ENCODE assay signal across 8 mouse cellular contexts in genomic region chr4:57299701-57300468, GRCm38 (mm10). TPM values are rescaled to one million over a fixed set of nuclear protein-coding genes. Genes with fewer than 3 reads are reported as not detected.
DNase-seq lines count a peak whose midpoint lies in the region; ATAC-seq and TF ChIP-seq lines count a peak whose summit lies in the region.

No protein-coding gene starts in this region.

- no peaks in the 10 kb centered on the region for H3K36me3 ChIP-seq in embryonic facial prominence, embryonic 11.5 days (replicated peaks; ENCODE audit: control insufficient read depth, insufficient read depth, low read depth, low read length)
- H3K36me3 ChIP-seq in heart, adult 2 months (ENCODE audit: control insufficient read depth, insufficient read depth, low read length): no peaks in the 10 kb centered on the region
- no peaks in the 10 kb centered on the region for H3K36me3 ChIP-seq in limb, embryonic 15.5 days
- no peaks in the 10 kb centered on the region for H3K36me3 ChIP-seq in midbrain, embryonic 15.5 days (replicated peaks)
- no peaks in the 10 kb centered on the region for H3K36me3 ChIP-seq in stomach, embryonic 14.5 days (ENCODE audit: control insufficient read depth, insufficient read depth, low read length)

- peaks cover 5% of the 10 kb centered on the region; the same call in 1 of the 2 replicates for H3K4me1 ChIP-seq in embryonic facial prominence, embryonic 11.5 days (ENCODE audit: control insufficient read depth, insufficient read depth, low read length)
- peaks cover 11% of the 10 kb centered on the region for H3K4me1 ChIP-seq in heart, adult 2 months (ENCODE audit: control insufficient read depth, insufficient read depth, low read length)
- peaks cover 38% of the 10 kb centered on the region for H3K4me1 ChIP-seq in limb, embryonic 15.5 days
- peaks cover 18% of the 10 kb centered on the region for H3K4me1 ChIP-seq in midbrain, embryonic 15.5 days
- peaks cover 27% of the 10 kb centered on the region for H3K4me1 ChIP-seq in stomach, embryonic 14.5 days (ENCODE audit: control insufficient read depth, insufficient read depth, low read length)

- no peak for TF ChIP-seq POLR2A in heart, adult 2 months (IDR thresholded peaks at IDR 0.05; ENCODE audit: insufficient read depth, low read depth, low read length)

- DNase-seq in cerebellum, adult 11-12 months: no peak
- DNase-seq in embryonic facial prominence, embryonic 11.5 days (ENCODE audit: low spot score): peak; percentile 56
- DNase-seq in heart, adult 2 months: peak; percentile 83
- DNase-seq in kidney, adult 18-20 months: peak; percentile 71

- H3K9ac ChIP-seq in embryonic facial prominence, embryonic 11.5 days (replicated peaks; ENCODE audit: low read length): peak overlapping the region; percentile 74
- peak overlapping the region; percentile 78 for H3K9ac ChIP-seq in heart, adult 2 months (ENCODE audit: low read depth, low read length)
- peak overlapping the region; percentile 52 for H3K9ac ChIP-seq in limb, embryonic 15.5 days
- peak overlapping the region; percentile 64 for H3K9ac ChIP-seq in midbrain, embryonic 15.5 days
- peak overlapping the region; percentile 68 for H3K9ac ChIP-seq in stomach, embryonic 14.5 days (replicated peaks; ENCODE audit: low read depth, low read length)

- H3K9me3 ChIP-seq in embryonic facial prominence, embryonic 11.5 days (replicated peaks; ENCODE audit: control insufficient read depth, low read length): no peaks in the 10 kb centered on the region
- H3K9me3 ChIP-seq in limb, embryonic 15.5 days: no peaks in the 10 kb centered on the region
- no peaks in the 10 kb centered on the region for H3K9me3 ChIP-seq in midbrain, embryonic 15.5 days
- H3K9me3 ChIP-seq in stomach, embryonic 14.5 days (ENCODE audit: control insufficient read depth, low read depth, low read length): no peaks in the 10 kb centered on the region

- peaks cover 28% of the 10 kb centered on the region for H3K27me3 ChIP-seq in embryonic facial prominence, embryonic 11.5 days (ENCODE audit: control insufficient read depth, insufficient read depth, low read length)
- H3K27me3 ChIP-seq in heart, adult 2 months (ENCODE audit: control insufficient read depth, insufficient read depth, low read length): no peaks in the 10 kb centered on the region
- peaks cover 13% of the 10 kb centered on the region for H3K27me3 ChIP-seq in limb, embryonic 15.5 days
- H3K27me3 ChIP-seq in midbrain, embryonic 15.5 days (replicated peaks): peaks cover 3% of the 10 kb centered on the region
- no peaks in the 10 kb centered on the region for H3K27me3 ChIP-seq in stomach, embryonic 14.5 days (ENCODE audit: control insufficient read depth, insufficient read depth, low read length)

- peak overlapping the region; percentile 98 for H3K4me2 ChIP-seq in embryonic facial prominence, embryonic 11.5 days (ENCODE audit: low read depth, low read length)
- peak overlapping the region; percentile 96 for H3K4me2 ChIP-seq in limb, embryonic 15.5 days
- peak overlapping the region; percentile 85 for H3K4me2 ChIP-seq in midbrain, embryonic 15.5 days
- peak overlapping the region; percentile 87 for H3K4me2 ChIP-seq in stomach, embryonic 14.5 days (replicated peaks; ENCODE audit: low read depth, low read length)

- intact Hi-C loops in heart, adult 2 months (cut with DNase I): loop anchor here (2.0 to 10.0 kb wide), 2 partner anchors 21 to 55 kb away; no protein-coding TSS in a partner anchor

- no peak overlapping the region for H3K27ac ChIP-seq in embryonic facial prominence, embryonic 11.5 days (replicated peaks; ENCODE audit: low read depth, low read length)
- peak overlapping the region; percentile 82 for H3K27ac ChIP-seq in heart, adult 2 months
- H3K27ac ChIP-seq in limb, embryonic 15.5 days: peak overlapping the region; percentile 3; the same call in 1 of the 2 replicates
- H3K27ac ChIP-seq in midbrain, embryonic 15.5 days: no peak overlapping the region; the same call in 1 of the 2 replicates
- H3K27ac ChIP-seq in stomach, embryonic 14.5 days (ENCODE audit: low read length): peak overlapping the region; percentile 27; the same call in 1 of the 2 replicates

- peak overlapping the region; percentile 78 for H3K4me3 ChIP-seq in embryonic facial prominence, embryonic 11.5 days (ENCODE audit: low read depth, low read length)
- H3K4me3 ChIP-seq in heart, adult 2 months: peak overlapping the region; percentile 87
- peak overlapping the region; percentile 72 for H3K4me3 ChIP-seq in limb, embryonic 15.5 days
- peak overlapping the region; percentile 60 for H3K4me3 ChIP-seq in midbrain, embryonic 15.5 days
- peak overlapping the region; percentile 84 for H3K4me3 ChIP-seq in stomach, embryonic 14.5 days (ENCODE audit: low read depth, low read length)

- TF ChIP-seq CTCF in heart, adult 2 months (IDR thresholded peaks at IDR 0.05): peak; percentile 44

- no peaks in the 10 kb centered on the region for H3K79me2 ChIP-seq in heart, adult 2 months (replicated peaks; ENCODE audit: control insufficient read depth, insufficient read depth, low read length)

- under 1% methylated on average over 81 of the region's 97 CpGs for WGBS in embryonic facial prominence, embryonic 11.5 days
- 1% methylated on average over 90 of the region's 97 CpGs for WGBS in heart, adult 2 months
- WGBS in limb, embryonic 15.5 days: under 1% methylated on average over 96 of the region's 97 CpGs
- under 1% methylated on average over 92 of the region's 97 CpGs for WGBS in midbrain, embryonic 15.5 days
- WGBS in stomach, embryonic 14.5 days: under 1% methylated on average over 70 of the region's 97 CpGs

- TF ChIP-seq EP300 in heart, adult 2 months (IDR thresholded peaks at IDR 0.05; ENCODE audit: insufficient read depth, low read depth, low read length): no peak

- ATAC-seq in cerebellum, adult (ENCODE audit: insufficient number of reproducible peaks, low FRiP score, low TSS enrichment): peak; percentile 46
- peak; percentile 32; the same call in 1 of the 2 replicates for ATAC-seq in embryonic facial prominence, embryonic 11.5 days (replicated peaks; ENCODE audit: insufficient number of reproducible peaks, low FRiP score, low TSS enrichment, low read depth)
- ATAC-seq in limb, embryonic 15.5 days (ENCODE audit: insufficient number of reproducible peaks, low FRiP score, low TSS enrichment, low read depth): no peak
- ATAC-seq in midbrain, embryonic 15.5 days (replicated peaks): peak; percentile 61
- peak; percentile 43; the same call in 1 of the 2 replicates for ATAC-seq in stomach, embryonic 14.5 days (ENCODE audit: insufficient number of reproducible peaks, insufficient read depth, low FRiP score, low read depth)

RNA-seq across cellular contexts. Expression of gene Ptpn3, which starts 1.8 kb away (rescaled TPM):
- polyA plus RNA-seq in embryonic facial prominence, embryonic 11.5 days (2014; fragmentation: Nextera tagmentation; extraction: Ambion mirVana): 1.9 and 2.5 TPM in 2 replicates
- total RNA-seq in heart, adult 2 months (2021): 10 to 100 TPM; 32.4 to 41.5 TPM
- polyA plus RNA-seq in heart, adult 2 months (2012; rRNA removed): 10.7 and 23.3 TPM in 2 replicates
- polyA plus RNA-seq in limb, embryonic 15.5 days (2015; fragmentation: Nextera tagmentation; extraction: Ambion mirVana): 3.3 and 4.1 TPM in 2 replicates
- 2.3 and 2.8 TPM in 2 replicates for polyA plus RNA-seq in midbrain, embryonic 15.5 days (2015; fragmentation: Nextera tagmentation; extraction: Ambion mirVana)
- polyA plus RNA-seq in stomach, embryonic 14.5 days (2014; fragmentation: Nextera tagmentation; extraction: Ambion mirVana): 8.1 and 9.6 TPM in 2 replicates

Comparison
In these comparisons a context has a peak if more than half of its experiments do, and no peak if none do; other contexts are left out.
1. H3K27ac ChIP-seq: peak in heart, adult 2 months (single experiment), limb, embryonic 15.5 days (single experiment) and stomach, embryonic 14.5 days (single experiment); none in embryonic facial prominence, embryonic 11.5 days (single experiment) and midbrain, embryonic 15.5 days (single experiment).
2. Peak in every context shown above with its lines, with median percentiles within 50 percentile points of each other: H3K4me2 ChIP-seq, H3K4me3 ChIP-seq and H3K9ac ChIP-seq.